Mouse (Mus musculus) left cerebral cortex, postnatal 14 days (tissue): ENCODE data around the gene Fam53b. TPM values are rescaled to one million over a fixed set of nuclear protein-coding genes. Genes with fewer than 3 reads are reported as not detected.

Experiments used
- DNase-seq, 2 experiments: peaks; one replicate each; pipeline ENCODE4 v3.0.0; 2021 to 2022; ENCODE audit warnings: low spot score in 2 of 2, mixed read lengths in 1 of 2
- intact Hi-C: fragments of 180-260 bp; cut with DNase I; formaldehyde crosslinking; loops from one replicate; pipeline ENCODE4 v1.15.1; 2025
- total RNA-seq, 2 experiments: library from RNA; stranded (reverse); gene quantifications; 2 replicates each; pipeline ENCODE4 v1.2.3; 2021

Gene Fam53b
- total RNA-seq, 2 experiments from 2014 or later, result 24.8 to 27.8 TPM

- intact Hi-C loops, result no loop called here
- no peak for DNase-seq
These were observed 59.9 kb downstream of the Fam53b start for GRCm38 (mm10) chr7:132753518-132754388.

DNA sequence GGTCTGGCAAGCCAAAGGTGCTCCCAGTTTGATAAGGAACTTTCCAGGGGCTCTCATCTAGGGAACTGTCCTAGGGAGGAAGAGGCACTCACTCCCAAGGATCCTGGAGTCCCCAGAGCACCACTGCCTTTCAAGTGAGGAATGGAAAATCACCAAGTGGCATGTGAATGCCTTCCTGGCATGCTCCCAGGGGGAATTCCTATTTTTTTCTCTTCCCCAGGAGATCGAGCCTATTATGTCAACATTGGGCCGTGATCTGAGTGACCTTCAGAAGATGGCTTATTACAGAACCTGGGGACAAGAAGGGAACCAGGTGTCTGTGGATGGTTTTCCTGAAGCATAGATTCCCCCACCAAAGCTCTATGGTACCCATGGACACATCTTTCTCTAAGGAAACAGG lies 62.0 kb downstream of the Fam53b start:
- DNase-seq, result no peak
- intact Hi-C loops, result no loop called here

GRCm38 (mm10) chr7:132749504-132749903 lies 64.2 kb downstream of the Fam53b start:
- intact Hi-C loops, result no loop called here
- DNase-seq, result no peak

DNA sequence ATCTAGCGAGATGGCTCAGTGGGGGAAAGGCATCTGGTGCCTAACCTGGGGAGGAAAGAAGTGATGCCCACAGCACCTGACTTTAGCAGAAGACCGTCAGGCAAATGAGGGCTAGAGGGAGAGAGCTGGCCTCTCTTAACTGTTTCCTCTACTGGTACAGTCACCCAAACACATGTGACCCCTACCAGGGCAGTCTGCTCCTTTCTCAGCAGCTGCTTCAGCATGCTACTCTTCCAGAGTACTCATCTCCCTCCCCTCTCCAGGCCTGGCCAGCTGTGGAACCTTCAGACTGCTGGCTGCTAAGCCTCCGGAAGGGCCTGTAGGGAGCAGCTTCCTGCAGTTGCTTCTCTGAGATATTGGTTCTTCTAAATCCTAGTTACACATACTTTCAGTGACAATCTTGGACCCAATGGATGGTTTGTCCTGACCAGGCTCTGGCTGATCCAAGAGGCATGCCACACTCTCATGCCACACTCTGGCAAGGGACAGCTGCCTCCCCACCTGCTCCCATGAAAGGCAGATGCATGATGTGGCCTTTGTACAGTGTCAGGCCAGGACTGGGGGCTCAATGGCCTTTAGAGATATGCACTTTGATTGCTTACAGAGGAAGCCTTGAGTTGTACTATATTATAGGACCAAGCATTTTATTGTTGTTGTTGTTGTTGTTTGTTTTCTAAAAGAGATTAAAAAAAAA lies 65.5 kb downstream of the Fam53b start:
- DNase-seq, result no peak
- intact Hi-C loops, result no loop called here

- DNase-seq, result no peak
- intact Hi-C loops, result no loop called here
These were observed 66.6 kb downstream of the Fam53b start for GRCm38 (mm10) chr7:132747096-132747495.

- peak; percentile 30 to 41 for DNase-seq
These were observed 70.8 kb downstream of the Fam53b start for GRCm38 (mm10) chr7:132742912-132743311.

DNA sequence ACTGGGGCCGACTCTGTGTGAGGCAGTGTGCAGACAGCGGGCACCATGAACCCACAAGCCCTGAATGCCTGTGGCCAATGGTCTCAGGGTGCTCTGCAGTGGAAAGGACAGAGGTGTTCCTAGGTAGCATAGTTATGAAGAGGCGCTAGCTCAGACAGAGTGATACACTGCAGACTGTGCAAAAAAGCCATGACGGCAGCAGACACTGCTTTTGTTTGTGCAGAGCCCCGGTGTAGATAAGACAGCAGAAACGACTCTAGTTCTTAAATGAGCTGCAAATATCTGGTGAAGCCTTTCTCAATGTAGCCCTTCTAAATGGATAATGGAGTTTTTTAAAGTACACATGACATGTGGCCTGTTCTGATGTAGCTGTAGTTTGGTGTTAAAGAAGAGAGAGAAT lies 73.9 kb downstream of the Fam53b start:
- intact Hi-C loops, result no loop called here
- no peak for DNase-seq

More at GRCm38 (mm10) chr7:132742912-132743311, 70.8 kb downstream of the Fam53b start:
- intact Hi-C loops, result no loop called here

- intact Hi-C loops, result no loop called here
- no peak for DNase-seq
These were observed 74.8 kb downstream of the Fam53b start for GRCm38 (mm10) chr7:132738844-132739243.

GRCm38 (mm10) chr7:132736099-132736862 lies 77.4 kb downstream of the Fam53b start:
- DNase-seq, result peak; percentile 60 to 64
- intact Hi-C loops, result no loop called here

DNA sequence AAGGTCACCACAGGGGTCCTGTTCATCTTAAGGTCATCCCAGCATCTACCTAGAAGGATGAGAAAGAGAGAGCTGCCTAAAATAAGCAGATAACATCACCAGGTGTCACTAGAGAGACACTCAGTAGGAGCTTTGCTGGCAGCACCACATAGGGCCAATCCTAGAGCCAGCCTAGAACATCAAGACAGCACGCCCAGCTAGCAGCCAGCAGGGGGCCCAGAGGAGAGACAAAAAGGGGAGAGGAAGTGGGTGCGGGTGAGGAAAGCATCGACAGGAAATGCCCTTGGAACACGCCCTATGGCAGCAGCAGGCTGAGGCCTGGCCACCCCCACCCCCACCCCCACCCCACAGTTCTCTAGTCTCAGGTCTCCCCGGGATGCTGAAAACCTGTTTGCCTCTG lies 78.5 kb downstream of the Fam53b start:
- intact Hi-C loops, result no loop called here

DNA sequence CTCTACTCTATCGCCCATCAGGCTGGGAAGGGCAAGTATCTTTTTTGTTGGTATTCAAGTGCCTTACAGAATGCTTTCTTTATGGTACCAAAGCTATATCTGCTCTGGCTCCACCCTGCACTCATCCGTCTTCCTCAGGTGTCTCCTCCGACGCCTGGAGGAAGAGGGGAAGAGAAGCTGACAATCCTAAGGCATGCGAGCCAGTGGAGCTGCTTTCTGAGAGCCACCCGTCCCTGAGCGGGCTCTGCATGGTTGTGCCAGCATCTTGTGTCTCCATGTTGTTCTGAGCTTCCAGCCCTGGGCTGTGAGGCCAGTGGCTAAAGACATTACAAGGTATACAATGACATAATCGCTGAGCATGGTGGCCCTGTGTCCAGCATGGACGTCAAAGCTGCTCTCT lies 79.5 kb downstream of the Fam53b start:
- DNase-seq, result no peak
- intact Hi-C loops, result loop anchor here (5.0 kb wide), 1 partner anchor 77 kb away; no protein-coding TSS in a partner anchor

More for the DNA sequence above, 78.5 kb downstream of the Fam53b start:
- peak in 1 of 2 experiments; percentile 41 for DNase-seq

GRCm38 (mm10) chr7:132733521-132733920 lies 80.2 kb downstream of the Fam53b start:
- DNase-seq, result no peak
- intact Hi-C loops, result loop anchor here (5.0 kb wide), 1 partner anchor 76 kb away; no protein-coding TSS in a partner anchor

- no peak for DNase-seq
- intact Hi-C loops, result loop anchor here (5.0 kb wide), 1 partner anchor 75 kb away; no protein-coding TSS in a partner anchor
These were observed 81.4 kb downstream of the Fam53b start for GRCm38 (mm10) chr7:132732136-132732789.

- no peak for DNase-seq
- intact Hi-C loops, result loop anchor here (5.0 kb wide), 1 partner anchor 74 kb away; no protein-coding TSS in a partner anchor
These were observed 82.1 kb downstream of the Fam53b start for GRCm38 (mm10) chr7:132731558-132731957.

GRCm38 (mm10) chr7:132730510-132730909 lies 83.2 kb downstream of the Fam53b start:
- DNase-seq, result no peak
- intact Hi-C loops, result loop anchor here (5.0 kb wide), 1 partner anchor 73 kb away; no protein-coding TSS in a partner anchor

DNA sequence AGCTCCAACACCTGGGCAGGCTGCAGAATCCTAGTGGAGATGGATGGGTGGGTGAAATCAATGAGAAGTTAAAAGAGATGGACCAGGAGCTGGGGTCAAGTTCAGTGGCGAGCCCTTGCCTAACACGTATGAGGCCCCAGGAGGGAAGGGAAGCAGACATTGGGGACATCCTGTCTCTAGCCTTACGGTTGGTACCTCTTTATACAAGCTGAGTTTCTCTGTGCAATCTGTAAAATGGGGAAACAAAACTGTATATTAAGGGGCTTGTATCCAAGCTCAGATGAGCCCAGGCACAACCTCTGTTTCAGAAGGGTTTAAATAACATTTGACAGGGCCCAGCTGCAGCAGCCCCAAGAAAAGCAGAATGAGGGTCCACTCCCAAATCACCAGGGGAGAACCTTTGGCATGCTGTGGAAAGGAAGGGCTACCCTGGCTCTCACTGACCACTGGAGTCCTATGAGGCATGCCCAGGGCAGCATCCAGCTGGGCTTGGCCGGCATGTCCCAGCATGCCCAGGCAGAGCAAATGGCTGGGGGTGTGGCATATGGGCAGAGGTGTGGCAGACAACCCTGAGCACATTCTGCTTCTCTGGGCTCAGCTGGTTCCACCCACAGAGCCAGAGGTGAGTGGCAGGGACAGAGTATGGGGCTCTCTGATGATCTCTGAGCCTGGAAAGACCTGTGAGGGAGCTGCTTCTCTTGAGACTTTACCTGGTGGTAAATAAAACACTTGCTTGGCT lies 84.4 kb downstream of the Fam53b start:
- no peak for DNase-seq
- intact Hi-C loops, result no loop called here

GRCm38 (mm10) chr7:132726106-132726861 lies 87.4 kb downstream of the Fam53b start:
- no peak for DNase-seq
- intact Hi-C loops, result no loop called here
